Mouse (Mus musculus): Measurements from ENCODE around the gene Gm5767. TPM values are rescaled to one million over a fixed set of nuclear protein-coding genes. Genes with fewer than 3 reads are reported as not detected.

The Gm5767 gene
- polyA plus RNA-seq, 2 experiments: 0.07 TPM; not detected in 1

GRCm38 (mm10) chr16:8676228-8676627, 4.3 kb upstream of the Gm5767 start:
- Histone ChIP-seq H3K27ac (peak overlapping the region; percentile 98), H3K27me3 (ENCODE audit: control insufficient read depth, insufficient read depth, low read length) (no peaks in the 10 kb centered on the region), H3K36me3 (replicated peaks; ENCODE audit: control insufficient read depth, insufficient read depth, low read depth) (no peaks in the 10 kb centered on the region), H3K4me2 (ENCODE audit: low read depth) (peak overlapping the region; percentile 77), H3K4me1 (replicated peaks; ENCODE audit: control insufficient read depth in 2 of 2, insufficient read depth in 2 of 2, low read length in 1 of 2) (peaks cover 61 to 72% of the 10 kb centered on the region in 2 experiments), H3K9ac (replicated peaks) (peak overlapping the region; percentile 76), H3K9me3 (ENCODE audit: control insufficient read depth, low read length) (no peaks in the 10 kb centered on the region), H3K4me3 (ENCODE audit: insufficient read depth in 1 of 2, low read depth in 2 of 2, low read length in 2 of 2) (peak overlapping the region; percentile 18 to 30)
- peak; percentile 78 to 84 (median 79) for DNase-seq (ENCODE audit: low read depth in 3 of 3, low spot score in 3 of 3)
- WGBS (ENCODE audit: insufficient replicate concordance): 19% methylated on average over 2 of the region's 2 CpGs
- TF ChIP-seq CTCF (IDR thresholded peaks at IDR 0.05; ENCODE audit: low read depth) (no peak), EP300 (IDR thresholded peaks at IDR 0.05; ENCODE audit: low read depth) (peak; percentile 91)
- peak; percentile 57 for ATAC-seq (ENCODE audit: insufficient read depth)

GRCm38 (mm10) chr16:8676800-8677199, 3.8 kb upstream of the Gm5767 start:
- peak overlapping the region; percentile 76 for H3K9ac ChIP-seq (replicated peaks)
- H3K4me3 ChIP-seq (ENCODE audit: insufficient read depth in 1 of 2, low read depth in 2 of 2, low read length in 2 of 2): peak overlapping the region in 1 of 2 experiments; percentile 30; a peak in 1 of 4 replicates
- WGBS (ENCODE audit: insufficient replicate concordance): 48% methylated on average over 4 of the region's 4 CpGs
- DNase-seq (ENCODE audit: low read depth in 3 of 3, low spot score in 3 of 3) (peak; percentile 62 to 71 (median 63)), ATAC-seq (ENCODE audit: insufficient read depth) (peak; percentile 28)
- no peaks in the 10 kb centered on the region for H3K9me3 ChIP-seq (ENCODE audit: control insufficient read depth, low read length)
- H3K27me3 ChIP-seq (ENCODE audit: control insufficient read depth, insufficient read depth, low read length): no peaks in the 10 kb centered on the region
- no peaks in the 10 kb centered on the region for H3K36me3 ChIP-seq (replicated peaks; ENCODE audit: control insufficient read depth, insufficient read depth, low read depth)
- H3K4me2 ChIP-seq (ENCODE audit: low read depth): peak overlapping the region; percentile 77
- TF ChIP-seq CTCF (IDR thresholded peaks at IDR 0.05; ENCODE audit: low read depth) (peak; percentile 97), EP300 (IDR thresholded peaks at IDR 0.05; ENCODE audit: low read depth) (no peak)
- peaks cover 61 to 72% of the 10 kb centered on the region in 2 experiments for H3K4me1 ChIP-seq (replicated peaks; ENCODE audit: control insufficient read depth in 2 of 2, insufficient read depth in 2 of 2, low read length in 1 of 2)
- peak overlapping the region; percentile 98 for H3K27ac ChIP-seq

- no peak overlapping the region for H3K4me3 ChIP-seq (ENCODE audit: insufficient read depth in 1 of 2, low read depth in 2 of 2, low read length in 2 of 2)
- ATAC-seq (ENCODE audit: insufficient read depth) (no peak), DNase-seq (ENCODE audit: low read depth in 3 of 3, low spot score in 3 of 3) (no peak)
- 46% methylated on average over 5 of the region's 5 CpGs for WGBS (ENCODE audit: insufficient replicate concordance)
- peak overlapping the region; percentile 46 for H3K4me2 ChIP-seq (ENCODE audit: low read depth)
- H3K9ac ChIP-seq (replicated peaks): peak overlapping the region; percentile 55
- peak overlapping the region; percentile 98 for H3K27ac ChIP-seq
- peaks cover 60 to 66% of the 10 kb centered on the region in 2 experiments for H3K4me1 ChIP-seq (replicated peaks; ENCODE audit: control insufficient read depth in 2 of 2, insufficient read depth in 2 of 2, low read length in 1 of 2)
- TF ChIP-seq CTCF (IDR thresholded peaks at IDR 0.05; ENCODE audit: low read depth): no peak
- no peak for TF ChIP-seq EP300 (IDR thresholded peaks at IDR 0.05; ENCODE audit: low read depth)
- no peaks in the 10 kb centered on the region for H3K9me3 ChIP-seq (ENCODE audit: control insufficient read depth, low read length)
- no peaks in the 10 kb centered on the region for H3K27me3 ChIP-seq (ENCODE audit: control insufficient read depth, insufficient read depth, low read length)
- no peaks in the 10 kb centered on the region for H3K36me3 ChIP-seq (replicated peaks; ENCODE audit: control insufficient read depth, insufficient read depth, low read depth)
Observed at GRCm38 (mm10) chr16:8678035-8678434, 2.5 kb upstream of the Gm5767 start.

- Histone ChIP-seq H3K27me3 (ENCODE audit: control insufficient read depth, insufficient read depth, low read length) (no peaks in the 10 kb centered on the region), H3K4me1 (replicated peaks; ENCODE audit: control insufficient read depth in 2 of 2, insufficient read depth in 2 of 2, low read length in 1 of 2) (peaks cover 54 to 61% of the 10 kb centered on the region in 2 experiments), H3K9ac (replicated peaks) (peak overlapping the region; percentile 55), H3K4me3 (ENCODE audit: insufficient read depth in 1 of 2, low read depth in 2 of 2, low read length in 2 of 2) (no peak overlapping the region), H3K4me2 (ENCODE audit: low read depth) (peak overlapping the region; percentile 46), H3K36me3 (replicated peaks; ENCODE audit: control insufficient read depth, insufficient read depth, low read depth) (no peaks in the 10 kb centered on the region), H3K9me3 (ENCODE audit: control insufficient read depth, low read length) (no peaks in the 10 kb centered on the region), H3K27ac (peak overlapping the region; percentile 98)
- 39% methylated on average over 4 of the region's 4 CpGs for WGBS (ENCODE audit: insufficient replicate concordance)
- TF ChIP-seq EP300 (IDR thresholded peaks at IDR 0.05; ENCODE audit: low read depth) (peak; percentile 43; the same call in 1 of the 2 replicates), CTCF (IDR thresholded peaks at IDR 0.05; ENCODE audit: low read depth) (no peak)
- DNase-seq (ENCODE audit: low read depth in 3 of 3, low spot score in 3 of 3) (peak; percentile 57 to 59 (median 59)), ATAC-seq (ENCODE audit: insufficient read depth) (peak; percentile 29)
Observed at GRCm38 (mm10) chr16:8678676-8679075, 1.9 kb upstream of the Gm5767 start.

GRCm38 (mm10) chr16:8679780-8680179, 790 bp upstream of the Gm5767 start:
- no peak for TF ChIP-seq CTCF (IDR thresholded peaks at IDR 0.05; ENCODE audit: low read depth)
- no peak for TF ChIP-seq EP300 (IDR thresholded peaks at IDR 0.05; ENCODE audit: low read depth)
- H3K36me3 ChIP-seq (replicated peaks; ENCODE audit: control insufficient read depth, insufficient read depth, low read depth): no peaks in the 10 kb centered on the region; the same call in 1 of the 2 replicates
- no peak overlapping the region; the same call in 1 of the 2 replicates for H3K9ac ChIP-seq (replicated peaks)
- 63% methylated on average over 3 of the region's 3 CpGs for WGBS (ENCODE audit: insufficient replicate concordance)
- H3K4me1 ChIP-seq (replicated peaks; ENCODE audit: control insufficient read depth in 2 of 2, insufficient read depth in 2 of 2, low read length in 1 of 2): peaks cover 45 to 50% of the 10 kb centered on the region in 2 experiments
- H3K27me3 ChIP-seq (ENCODE audit: control insufficient read depth, insufficient read depth, low read length): no peaks in the 10 kb centered on the region
- no peak for ATAC-seq (ENCODE audit: insufficient read depth)
- H3K4me3 ChIP-seq (ENCODE audit: insufficient read depth in 1 of 2, low read depth in 2 of 2, low read length in 2 of 2): no peak overlapping the region
- no peak for DNase-seq (ENCODE audit: low read depth in 3 of 3, low spot score in 3 of 3)
- H3K27ac ChIP-seq: peak overlapping the region; percentile 98
- no peaks in the 10 kb centered on the region for H3K9me3 ChIP-seq (ENCODE audit: control insufficient read depth, low read length)
- no peak overlapping the region for H3K4me2 ChIP-seq (ENCODE audit: low read depth)
